Mouse (Mus musculus): Measurements from ENCODE around the gene Pmis2. TPM values are rescaled to one million over a fixed set of nuclear protein-coding genes. Genes with fewer than 3 reads are reported as not detected.
A peak's percentile ranks its signal among the peaks of the same experiment; 100 is the strongest.

Pmis2 gene
- total RNA-seq (2021), result not detected
- polyA plus RNA-seq (2012; rRNA removed), result not detected in 2 replicates
- long read RNA-seq, result 0 reads

DNA sequence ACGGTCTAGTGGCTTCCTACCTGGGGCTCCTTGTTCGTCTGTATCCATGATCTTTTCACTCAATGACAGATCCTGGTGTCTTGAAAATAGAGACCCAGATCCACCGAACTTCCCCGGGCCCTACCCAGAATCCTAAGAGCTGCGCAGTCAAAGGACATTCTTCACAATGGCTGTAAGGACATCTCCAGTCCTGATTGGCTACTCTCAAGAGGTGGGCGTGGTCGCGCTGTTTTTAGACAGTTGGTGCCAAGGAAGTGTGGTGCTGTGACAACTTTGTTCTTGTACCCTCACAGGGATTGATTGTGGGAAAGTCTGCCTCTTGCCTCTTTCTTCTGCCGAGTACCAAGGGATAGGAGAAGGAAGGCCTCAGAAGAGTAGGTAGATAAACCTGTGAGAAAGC, at the start of gene Pmis2:
Gene Pmis2 (minus strand): TSS at position 126 of the 400 bp plus-strand sequence.
- no peak for DNase-seq

DNA sequence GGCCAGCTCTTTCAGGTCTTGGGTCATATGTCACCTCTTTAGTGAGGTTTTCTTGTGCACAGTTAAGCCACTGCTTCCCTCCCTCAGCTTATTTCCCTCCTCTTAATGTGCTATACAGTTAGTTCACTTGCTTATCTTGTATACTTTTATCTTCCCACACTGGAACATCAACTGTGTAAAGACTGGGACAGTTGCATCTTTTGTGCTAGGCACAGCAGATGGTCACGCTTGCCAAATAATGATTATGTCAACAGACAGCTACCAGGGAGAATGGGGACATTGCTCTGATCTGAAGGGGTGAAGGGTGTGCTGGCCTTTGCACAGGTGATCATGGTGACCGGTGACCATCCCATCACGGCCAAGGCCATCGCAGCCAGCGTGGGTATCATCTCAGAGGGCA, 48.3 kb upstream of the Pmis2 start:
- DNase-seq, result no peak

GRCm38 (mm10) chr7:30717716-30718046, 46.3 kb upstream of the Pmis2 start:
- no peak for DNase-seq

DNA sequence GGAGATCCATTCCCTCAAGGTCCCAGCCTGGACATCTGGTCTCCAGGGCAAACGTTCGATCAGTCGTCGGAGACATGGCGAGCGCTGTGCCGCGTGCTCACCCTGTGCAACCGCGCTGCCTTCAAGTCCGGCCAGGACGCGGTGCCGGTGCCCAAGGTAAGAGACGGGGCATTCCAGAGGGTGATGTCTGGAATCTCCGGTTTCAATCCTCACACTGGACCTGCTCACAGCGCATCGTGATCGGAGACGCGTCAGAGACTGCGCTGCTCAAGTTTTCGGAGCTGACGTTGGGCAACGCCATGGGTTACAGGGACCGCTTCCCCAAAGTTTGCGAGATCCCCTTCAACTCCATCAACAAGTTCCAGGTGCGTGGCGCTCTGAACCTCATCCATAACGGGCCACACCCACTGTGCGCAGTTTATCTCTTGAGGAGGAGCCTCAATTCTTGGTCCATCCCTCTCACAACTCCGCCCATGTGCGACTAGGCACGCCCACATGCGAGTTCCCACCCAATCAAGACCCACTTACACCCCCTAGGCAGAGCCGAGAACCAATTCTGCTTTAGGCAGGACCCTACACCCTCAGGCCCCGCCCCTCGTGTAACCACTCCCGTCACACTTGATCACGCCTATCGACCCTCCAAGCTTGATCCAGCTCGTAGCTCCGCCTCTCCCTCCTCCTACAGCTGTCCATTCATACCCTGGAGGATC, 45.8 kb upstream of the Pmis2 start:
- peak; percentile 94 for DNase-seq

DNA sequence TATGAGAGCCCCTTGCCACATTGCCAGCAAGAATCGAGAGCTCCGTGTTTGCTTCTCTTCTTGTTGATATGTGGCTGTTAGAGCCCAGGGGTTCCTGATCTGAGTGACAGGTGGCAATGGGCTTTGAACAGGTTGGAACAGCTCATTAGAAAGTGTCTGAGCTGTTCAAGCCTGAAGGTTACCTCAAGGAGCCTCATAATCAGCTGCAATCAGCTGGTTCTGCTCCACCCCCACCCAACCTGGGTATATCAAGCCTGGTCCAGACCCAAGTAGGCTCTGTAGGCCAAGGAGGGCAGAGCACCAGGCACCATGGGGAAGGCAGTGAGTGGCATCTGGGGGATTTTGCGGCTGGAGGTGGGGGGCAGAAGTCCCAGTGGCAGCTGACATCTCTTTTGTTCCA, 40.5 kb upstream of the Pmis2 start, which contains the start of gene Atp4a:
Gene Atp4a (plus strand): TSS at position 268 of the 400 bp plus-strand sequence.
- no peak for DNase-seq

- no peak for DNase-seq
These were observed 36.0 kb upstream of the Pmis2 start for GRCm38 (mm10) chr7:30707441-30707840.

GRCm38 (mm10) chr7:30706214-30706882, 34.9 kb upstream of the Pmis2 start:
- DNase-seq, result peak; percentile 81

DNA sequence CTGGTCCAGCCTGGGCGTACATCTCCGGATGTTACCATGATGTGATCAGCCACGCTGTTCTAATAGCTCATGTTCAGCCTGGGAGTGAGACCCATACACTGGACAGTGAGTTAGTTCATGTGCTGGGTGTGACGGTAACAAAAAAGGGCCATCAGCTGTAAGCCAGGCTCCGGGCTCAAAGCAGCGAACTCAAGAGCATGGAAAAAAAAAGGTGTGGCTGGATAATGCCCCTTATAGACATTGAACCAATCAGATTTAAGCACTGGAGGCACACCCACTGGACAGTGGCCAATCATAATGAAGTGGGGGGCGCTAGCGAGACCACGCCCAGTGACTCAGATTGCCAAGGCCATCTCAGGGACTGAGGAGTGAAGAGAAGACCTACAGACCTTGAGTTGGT, 27.2 kb upstream of the Pmis2 start, which contains the start of gene 2200002J24Rik:
Gene 2200002J24Rik (plus strand): TSS at position 338 of the 400 bp plus-strand sequence.
- peak; percentile 89 for DNase-seq

DNA sequence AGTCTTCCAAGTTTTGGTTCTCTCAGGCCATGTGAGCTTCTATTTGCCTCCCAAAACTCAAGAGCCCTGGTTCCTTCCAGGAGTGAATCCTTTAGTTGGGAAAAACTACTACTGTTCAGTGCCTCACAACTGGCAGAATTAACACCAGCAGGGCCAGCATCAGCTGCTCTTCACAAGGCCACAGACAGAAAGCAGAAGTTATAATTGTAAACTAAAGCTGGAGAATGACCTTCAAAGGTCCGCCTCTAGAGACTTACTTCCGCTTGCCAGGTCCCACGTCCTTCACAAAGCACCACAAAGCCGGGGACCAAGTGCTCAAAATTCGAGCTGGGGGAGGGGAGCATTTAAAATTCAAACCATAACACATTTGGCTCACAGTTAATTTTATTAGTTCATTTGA, 26.7 kb upstream of the Pmis2 start:
- DNase-seq, result peak; percentile 35

DNA sequence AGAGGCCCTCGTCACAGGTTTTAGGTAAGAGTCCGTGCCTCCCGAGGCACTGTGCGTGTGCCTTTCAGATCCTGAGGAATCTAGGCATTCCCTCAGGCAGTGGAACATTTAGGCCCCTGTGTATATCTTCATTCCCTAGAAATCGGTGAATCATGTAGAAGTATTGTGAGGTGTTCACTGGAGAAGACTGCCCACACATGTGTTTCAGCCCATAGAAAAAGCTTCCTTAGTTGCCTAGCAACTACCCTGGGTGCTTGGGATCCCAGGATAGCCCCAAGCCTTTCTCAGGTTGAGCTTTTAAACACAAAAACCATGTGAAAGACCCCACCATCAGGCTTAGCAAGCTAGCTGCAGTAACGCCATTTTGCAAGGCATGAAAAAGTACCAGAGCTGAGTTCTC, 16.9 kb upstream of the Pmis2 start:
- no peak for DNase-seq

DNA sequence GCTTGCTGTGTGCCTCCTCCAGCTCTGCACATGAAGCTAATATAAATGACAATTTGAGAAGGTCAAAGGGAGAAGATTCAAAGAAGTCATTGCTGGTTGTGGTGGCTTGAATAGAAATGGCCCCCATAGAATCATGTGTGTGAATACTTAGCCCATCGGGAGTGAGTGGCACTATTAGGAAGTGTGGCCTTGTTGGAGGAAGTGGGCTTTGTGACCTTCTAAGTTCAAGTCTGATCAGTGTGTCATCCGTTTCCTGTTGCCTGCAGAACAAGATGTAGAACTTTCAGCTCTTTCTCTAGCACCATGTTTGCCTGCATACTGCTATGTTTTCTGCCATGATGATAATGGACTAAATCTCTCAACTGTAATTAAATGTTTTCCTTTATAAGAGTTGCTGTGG, 12.0 kb upstream of the Pmis2 start:
- DNase-seq, result no peak

- DNase-seq, result peak; percentile 58
These were observed 10.5 kb upstream of the Pmis2 start for GRCm38 (mm10) chr7:30681897-30682296.

GRCm38 (mm10) chr7:30678263-30678975, 7.0 kb upstream of the Pmis2 start:
- peak; percentile 91 for DNase-seq

DNA sequence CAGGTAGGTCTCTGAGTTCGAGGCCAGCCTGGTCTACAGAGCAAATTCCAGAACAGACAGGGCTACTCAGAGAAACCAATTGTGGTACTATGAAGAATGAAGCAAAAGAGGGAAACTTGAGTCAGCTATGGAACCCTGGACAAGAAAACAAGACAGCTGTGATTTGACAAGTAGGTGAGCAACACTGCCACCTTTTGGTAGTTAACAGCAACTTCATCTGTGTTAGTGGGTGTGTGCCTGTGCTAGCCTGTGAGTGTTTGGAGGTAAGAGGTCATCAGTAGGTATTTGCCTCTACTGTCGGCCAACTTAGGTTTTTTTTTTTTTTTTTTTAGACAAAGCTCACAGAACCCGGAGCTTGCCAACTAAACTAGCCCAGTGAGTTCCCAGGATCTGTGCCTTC, 2.2 kb downstream of the Pmis2 start:
- no peak for DNase-seq

GRCm38 (mm10) chr7:30665321-30665720, 6.1 kb downstream of the Pmis2 start:
- peak; percentile 19 for DNase-seq

GRCm38 (mm10) chr7:30664529-30665200, 6.7 kb downstream of the Pmis2 start, which contains the start of gene Haus5:
Haus5 (minus strand) TSS chr7:30664994.
- peak; percentile 91 for DNase-seq

DNA sequence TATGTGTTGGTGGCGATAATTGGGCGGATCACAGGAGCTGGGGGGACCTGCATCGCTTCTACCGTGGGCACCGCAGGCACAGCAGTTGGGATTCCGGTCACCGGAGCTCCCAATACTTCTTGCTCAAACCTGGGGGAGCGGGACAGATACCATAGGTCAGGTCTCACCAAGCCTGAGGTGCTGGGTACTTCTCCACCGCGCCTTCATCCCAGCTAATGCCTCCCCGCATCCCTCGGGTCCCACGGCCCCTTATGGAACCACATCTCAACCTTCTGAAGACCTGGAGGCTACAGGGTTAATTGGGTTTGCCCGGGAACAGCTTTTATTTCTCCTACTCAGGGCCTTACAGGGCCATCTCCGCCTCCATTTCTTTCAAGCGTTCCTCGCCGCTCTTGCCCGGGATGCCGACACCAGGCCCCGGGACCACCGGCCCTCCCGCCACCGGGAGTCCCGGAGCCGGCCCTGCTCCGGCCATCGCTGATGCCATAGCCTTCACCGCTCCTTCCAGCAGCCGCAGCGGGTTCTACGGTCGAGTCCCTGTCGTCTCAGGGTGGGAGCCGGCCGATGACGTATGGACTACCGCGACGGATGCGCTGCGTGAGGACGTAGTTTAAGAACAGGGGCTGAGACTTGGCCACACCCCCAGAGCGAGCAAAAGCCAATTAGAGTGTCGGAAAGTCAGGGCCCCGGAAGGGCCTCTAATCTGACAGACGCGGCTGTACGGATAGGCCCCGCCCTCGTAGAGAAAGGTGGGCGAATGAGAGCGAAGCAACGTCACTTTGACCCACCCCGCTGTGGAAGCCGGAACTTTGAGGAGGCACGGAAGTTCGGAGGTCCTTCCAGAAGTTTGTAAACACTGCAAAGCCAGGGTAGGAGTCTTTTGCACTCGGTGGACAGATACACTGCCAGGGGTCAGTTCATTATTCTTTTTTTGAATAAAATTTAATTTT, 21.5 kb downstream of the Pmis2 start, which contains the start of gene Rbm42:
Gene Rbm42 (minus strand): TSS at position 727 of the 950 bp plus-strand sequence.
- peak; percentile 99 for DNase-seq

DNA sequence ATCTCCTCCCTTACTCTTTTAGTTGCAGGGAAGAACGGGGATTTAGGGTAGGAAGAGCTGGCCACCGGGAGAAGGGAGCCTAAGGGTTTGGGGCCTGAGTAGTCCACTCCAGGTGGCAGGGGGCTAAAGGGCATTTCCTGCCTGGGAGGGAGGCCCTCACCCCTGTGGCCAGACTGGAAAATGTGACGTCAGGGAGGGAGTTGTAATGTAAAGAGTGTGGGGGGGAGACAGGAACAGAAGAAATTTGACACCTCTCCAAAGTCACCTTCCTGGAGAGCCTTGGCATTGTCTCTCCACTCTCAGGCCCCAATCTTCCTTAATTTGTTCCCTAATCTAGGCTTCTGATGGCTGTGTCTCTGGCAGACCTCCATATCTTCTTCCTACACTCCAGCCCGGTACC, 32.3 kb downstream of the Pmis2 start:
- DNase-seq, result no peak

GRCm38 (mm10) chr7:30636395-30636794, 35.0 kb downstream of the Pmis2 start:
- no peak for DNase-seq

- no peak for DNase-seq
These were observed 35.7 kb downstream of the Pmis2 start, which contains the start of gene Etv2 for GRCm38 (mm10) chr7:30635752-30636151. Etv2 (minus strand) TSS chr7:30635852.

GRCm38 (mm10) chr7:30634621-30635020, 36.8 kb downstream of the Pmis2 start:
- peak; percentile 41 for DNase-seq

All from adrenal gland, adult 2 months (tissue).